8 mouse cellular contexts compared by ENCODE assay signal in genomic region chr19:41071500-41071899, GRCm38 (mm10). TPM values are rescaled to one million over a fixed set of nuclear protein-coding genes. Genes with fewer than 3 reads are reported as not detected.
DNase-seq lines count a peak whose midpoint lies in the region; ATAC-seq and TF ChIP-seq lines count a peak whose summit lies in the region.

No protein-coding gene starts in this region.

- H3K4me1 ChIP-seq in intestine, embryonic 14.5 days (replicated peaks; ENCODE audit: control insufficient read depth, insufficient read depth, low read length), result no peaks in the 10 kb centered on the region
- H3K4me1 ChIP-seq in intestine, embryonic 16.5 days (ENCODE audit: control insufficient read depth, insufficient read depth, low read length), result no peaks in the 10 kb centered on the region
- H3K4me1 ChIP-seq in forebrain, postnatal 0 days (ENCODE audit: insufficient read depth), result no peaks in the 10 kb centered on the region
- no peaks in the 10 kb centered on the region for H3K4me1 ChIP-seq in midbrain, postnatal 0 days (ENCODE audit: insufficient read depth, low read length)

- peak; percentile 99 for TF ChIP-seq CTCF in forebrain, postnatal 0 days (IDR thresholded peaks at IDR 0.05; ENCODE audit: low read depth)
- peak; percentile 100 for TF ChIP-seq CTCF in midbrain, postnatal 0 days (IDR thresholded peaks at IDR 0.05)

- ATAC-seq in intestine, embryonic 14.5 days (replicated peaks; ENCODE audit: low FRiP score, low TSS enrichment, low read depth), result no peak
- no peak for ATAC-seq in intestine, embryonic 16.5 days
- ATAC-seq in forebrain, postnatal 0 days, result peak; percentile 82
- peak; percentile 49; the same call in 1 of the 2 replicates for ATAC-seq in midbrain, postnatal 0 days (ENCODE audit: low FRiP score)

- H3K4me3 ChIP-seq in intestine, embryonic 14.5 days (ENCODE audit: low read depth, low read length), result no peak overlapping the region
- no peak overlapping the region for H3K4me3 ChIP-seq in intestine, embryonic 16.5 days (ENCODE audit: low read length)
- H3K4me3 ChIP-seq in forebrain, postnatal 0 days (ENCODE audit: low read depth, low read length), result no peak overlapping the region
- no peak overlapping the region for H3K4me3 ChIP-seq in midbrain, postnatal 0 days (ENCODE audit: low read depth, low read length)

- H3K27me3 ChIP-seq in intestine, embryonic 14.5 days (replicated peaks; ENCODE audit: control insufficient read depth, insufficient read depth, low read length), result no peaks in the 10 kb centered on the region
- no peaks in the 10 kb centered on the region; the same call in 1 of the 2 replicates for H3K27me3 ChIP-seq in intestine, embryonic 16.5 days (replicated peaks; ENCODE audit: control insufficient read depth, insufficient read depth, low read length)
- H3K27me3 ChIP-seq in forebrain, postnatal 0 days (ENCODE audit: insufficient read depth, low read length), result no peaks in the 10 kb centered on the region
- H3K27me3 ChIP-seq in midbrain, postnatal 0 days (ENCODE audit: insufficient read depth, low read length), result no peaks in the 10 kb centered on the region
- H3K27me3 ChIP-seq in splenic B cell, adult 2 months (ENCODE audit: control insufficient read depth, insufficient read depth, low read length, poor library complexity, severe bottlenecking), result no peaks in the 10 kb centered on the region

- WGBS in intestine, embryonic 14.5 days, result 12% methylated on average over 8 of the region's 8 CpGs
- WGBS in intestine, embryonic 16.5 days, result 7% methylated on average over 8 of the region's 8 CpGs
- 5% methylated on average over 8 of the region's 8 CpGs for WGBS in forebrain, postnatal 0 days
- WGBS in midbrain, postnatal 0 days, result 6% methylated on average over 8 of the region's 8 CpGs

- peak; percentile 96 for DNase-seq in intestine, embryonic 14.5 days (ENCODE audit: low spot score)
- peak; percentile 78 to 85 for DNase-seq in cerebellum, adult 18-20 months
- DNase-seq in forebrain, postnatal 0 days, result peak; percentile 96
- peak; percentile 74 for DNase-seq in hindlimb bud, embryonic 11.5 days (ENCODE audit: extremely low spot score, low read depth, low spot score)
- peak; percentile 95 for DNase-seq in left cerebral cortex, postnatal 14 days (ENCODE audit: low spot score in 2 of 2)
- DNase-seq in midbrain, postnatal 0 days (ENCODE audit: low spot score), result peak; percentile 94
- DNase-seq in splenic B cell, adult 2 months (ENCODE audit: low read depth, low spot score), result peak; percentile 97

- no peaks in the 10 kb centered on the region for H3K36me3 ChIP-seq in intestine, embryonic 14.5 days (ENCODE audit: control insufficient read depth, insufficient read depth, low read length)
- no peaks in the 10 kb centered on the region for H3K36me3 ChIP-seq in intestine, embryonic 16.5 days (ENCODE audit: control insufficient read depth, insufficient read depth, low read length)
- no peaks in the 10 kb centered on the region for H3K36me3 ChIP-seq in forebrain, postnatal 0 days (ENCODE audit: insufficient read depth)
- no peaks in the 10 kb centered on the region for H3K36me3 ChIP-seq in midbrain, postnatal 0 days (ENCODE audit: insufficient read depth, low read length)
- no peaks in the 10 kb centered on the region for H3K36me3 ChIP-seq in splenic B cell, adult 2 months (ENCODE audit: control insufficient read depth, insufficient read depth, low read length, poor library complexity, severe bottlenecking)

- no peak overlapping the region for H3K4me2 ChIP-seq in intestine, embryonic 14.5 days (ENCODE audit: low read length)
- H3K4me2 ChIP-seq in intestine, embryonic 16.5 days (ENCODE audit: low read depth, low read length), result no peak overlapping the region
- H3K4me2 ChIP-seq in forebrain, postnatal 0 days (ENCODE audit: low read depth), result no peak overlapping the region
- no peak overlapping the region for H3K4me2 ChIP-seq in midbrain, postnatal 0 days (ENCODE audit: low read depth, low read length, poor library complexity, severe bottlenecking)

- no peaks in the 10 kb centered on the region for H3K9me3 ChIP-seq in intestine, embryonic 14.5 days (ENCODE audit: control insufficient read depth, low read length)
- no peaks in the 10 kb centered on the region for H3K9me3 ChIP-seq in intestine, embryonic 16.5 days (ENCODE audit: control insufficient read depth, low read length)
- H3K9me3 ChIP-seq in forebrain, postnatal 0 days (ENCODE audit: low read length), result no peaks in the 10 kb centered on the region
- no peaks in the 10 kb centered on the region for H3K9me3 ChIP-seq in midbrain, postnatal 0 days (ENCODE audit: low read length)

- H3K27ac ChIP-seq in intestine, embryonic 14.5 days (ENCODE audit: low read depth), result no peak overlapping the region
- H3K27ac ChIP-seq in intestine, embryonic 16.5 days (ENCODE audit: low read length), result no peak overlapping the region
- H3K27ac ChIP-seq in forebrain, postnatal 0 days (ENCODE audit: low read depth, low read length), result no peak overlapping the region
- H3K27ac ChIP-seq in midbrain, postnatal 0 days (ENCODE audit: low read depth, low read length), result no peak overlapping the region

- H3K9ac ChIP-seq in intestine, embryonic 14.5 days (ENCODE audit: low read length), result no peak overlapping the region
- no peak overlapping the region for H3K9ac ChIP-seq in intestine, embryonic 16.5 days (ENCODE audit: low read depth, low read length)
- H3K9ac ChIP-seq in forebrain, postnatal 0 days, result no peak overlapping the region
- no peak overlapping the region for H3K9ac ChIP-seq in midbrain, postnatal 0 days (replicated peaks; ENCODE audit: low read length, poor library complexity, severe bottlenecking)

- intact Hi-C loops in left cerebral cortex, postnatal 14 days (cut with DNase I), result no loop called here

RNA-seq across cellular contexts. Expression of gene Opalin, which starts 5.4 kb away (rescaled TPM):
- polyA plus RNA-seq in intestine, embryonic 14.5 days (2014; fragmentation: Nextera tagmentation; extraction: Ambion mirVana), result not detected in 2 replicates
- polyA plus RNA-seq in intestine, embryonic 16.5 days (2015; fragmentation: Nextera tagmentation; extraction: Ambion mirVana), result not detected in 2 replicates
- total RNA-seq in forebrain, postnatal 0 days (2014; rRNA removed), result not detected in 2 replicates
- polyA plus RNA-seq in forebrain, postnatal 0 days (2015; fragmentation: Nextera tagmentation; extraction: Ambion mirVana), result not detected in 2 replicates
- total RNA-seq in left cerebral cortex, postnatal 14 days (2021), result 1 to 10 TPM; 3.7 to 5.1 TPM
- not detected in 2 replicates for total RNA-seq in midbrain, postnatal 0 days (2014; rRNA removed)
- not detected in 2 replicates for polyA plus RNA-seq in midbrain, postnatal 0 days (2015; fragmentation: Nextera tagmentation; extraction: Ambion mirVana)

RNA-seq across cellular contexts. Expression of gene Dntt, which starts 42.4 kb away (rescaled TPM):
- not detected in 2 replicates for polyA plus RNA-seq in intestine, embryonic 14.5 days (2014; fragmentation: Nextera tagmentation; extraction: Ambion mirVana)
- polyA plus RNA-seq in intestine, embryonic 16.5 days (2015; fragmentation: Nextera tagmentation; extraction: Ambion mirVana), result not detected in 2 replicates
- 0.10 and 0.23 TPM in 2 replicates for total RNA-seq in forebrain, postnatal 0 days (2014; rRNA removed)
- 0.14 and 0.23 TPM in 2 replicates for polyA plus RNA-seq in forebrain, postnatal 0 days (2015; fragmentation: Nextera tagmentation; extraction: Ambion mirVana)
- not detected for total RNA-seq in left cerebral cortex, postnatal 14 days (2021)
- not detected in 2 replicates for total RNA-seq in midbrain, postnatal 0 days (2014; rRNA removed)
- 0.27 and 0.32 TPM in 2 replicates for polyA plus RNA-seq in midbrain, postnatal 0 days (2015; fragmentation: Nextera tagmentation; extraction: Ambion mirVana)

Comparison
In these comparisons a context has a peak if more than half of its experiments do, and no peak if none do; other contexts are left out.
1. ATAC-seq: peak in forebrain, postnatal 0 days (single experiment) and midbrain, postnatal 0 days (single experiment); none in intestine, embryonic 14.5 days (single experiment) and intestine, embryonic 16.5 days (single experiment).
2. Peak in every context shown above with its lines, with median percentiles within 50 percentile points of each other: DNase-seq.